Mouse (Mus musculus) liver, adult 2 months (tissue): ENCODE data around the gene C130026I21Rik.
"Not testable (repeated sequence)": the region's sequence is repeated elsewhere in the genome, so short reads cannot be mapped to it uniquely, and the experiment has no call there.

Source experiments
- CTCF ChIP-seq: fragments of 200-500 bp; IDR thresholded peaks from 2 replicates; pipeline ENCODE4 v1.5.1; 2011; ENCODE audit warnings: low read depth, low read length, control low read depth
- POLR2A ChIP-seq: fragments of 200-500 bp; IDR thresholded peaks from 2 replicates; pipeline ENCODE4 v1.6.1; 2011; ENCODE audit warnings: low read length, control low read depth; ENCODE audit not compliant: insufficient read depth; ENCODE audit errors: extremely low read depth

DNA sequence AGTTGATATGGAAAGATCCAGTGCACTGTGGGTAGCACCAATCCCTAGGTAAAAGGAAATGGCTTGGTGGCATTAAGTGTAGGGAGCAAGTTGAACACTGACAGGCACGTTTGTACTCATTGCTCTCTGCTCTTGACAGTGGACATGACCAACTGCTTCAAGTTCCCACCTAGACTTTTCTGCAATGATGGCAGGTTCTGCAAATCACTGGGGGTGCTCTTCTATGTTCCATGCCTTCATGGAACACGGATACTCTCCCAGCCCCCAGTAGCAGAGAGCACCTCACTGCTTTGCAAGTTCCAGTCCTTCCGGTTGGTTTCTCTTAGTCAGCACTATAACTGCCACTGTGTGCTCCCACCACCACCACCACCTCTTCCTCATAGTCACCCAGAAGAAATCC is 156.3 kb downstream of the C130026I21Rik start:
- not testable (repeated sequence) for TF ChIP-seq CTCF, POLR2A
